ENCODE assay signal across 10 mouse cellular contexts in genomic region chr19:52854068-52854682, GRCm38 (mm10).
A peak's percentile ranks its signal among the peaks of the same experiment; 100 is the strongest.
DNase-seq lines count a peak whose midpoint lies in the region; ATAC-seq lines count a peak whose summit lies in the region.
"Had no signal": no experiment of that assay in that cellular context is flagged by ENCODE, and none has a peak within 500 bp of the region (broad histone marks: within the 10 kb centered on the region; RNA-seq: fewer than 3 reads in every experiment).

No protein-coding gene starts in this region.

- DNase-seq in kidney, postnatal 10 days: peak; percentile 15
- no peak for DNase-seq in kidney, postnatal 25 days
- DNase-seq in fibroblast of lung, adult 2 months (ENCODE audit: low read depth): peak; percentile 71
- peak; percentile 12 to 43 for DNase-seq in heart, postnatal 14 days
- peak; percentile 7 for DNase-seq in lung, postnatal 36 days
- no peak for DNase-seq in kidney, adult 18-20 months
- no peak for DNase-seq in cerebellum, adult 9-11 months

- intact Hi-C loops in heart, postnatal 14 days (cut with DNase I): no loop called here

- no peak for ATAC-seq in cerebellum, adult (ENCODE audit: insufficient number of reproducible peaks, low FRiP score, low TSS enrichment)
- ATAC-seq: inflammation-experienced regulatory T-cells, adult 6 months; midbrain, embryonic 15.5 days had no signal

Comparison
In these comparisons a context has a peak if more than half of its experiments do, and no peak if none do; other contexts are left out.
1. DNase-seq: peak in kidney, postnatal 10 days (single experiment), fibroblast of lung, adult 2 months (single experiment), heart, postnatal 14 days (2 of 2) and lung, postnatal 36 days (single experiment); none in kidney, postnatal 25 days (0 of 2), kidney, adult 18-20 months (single experiment) and cerebellum, adult 9-11 months (single experiment).